Mouse (Mus musculus): ENCODE measurements around the gene Hsf2bp.

Hsf2bp gene

DNA sequence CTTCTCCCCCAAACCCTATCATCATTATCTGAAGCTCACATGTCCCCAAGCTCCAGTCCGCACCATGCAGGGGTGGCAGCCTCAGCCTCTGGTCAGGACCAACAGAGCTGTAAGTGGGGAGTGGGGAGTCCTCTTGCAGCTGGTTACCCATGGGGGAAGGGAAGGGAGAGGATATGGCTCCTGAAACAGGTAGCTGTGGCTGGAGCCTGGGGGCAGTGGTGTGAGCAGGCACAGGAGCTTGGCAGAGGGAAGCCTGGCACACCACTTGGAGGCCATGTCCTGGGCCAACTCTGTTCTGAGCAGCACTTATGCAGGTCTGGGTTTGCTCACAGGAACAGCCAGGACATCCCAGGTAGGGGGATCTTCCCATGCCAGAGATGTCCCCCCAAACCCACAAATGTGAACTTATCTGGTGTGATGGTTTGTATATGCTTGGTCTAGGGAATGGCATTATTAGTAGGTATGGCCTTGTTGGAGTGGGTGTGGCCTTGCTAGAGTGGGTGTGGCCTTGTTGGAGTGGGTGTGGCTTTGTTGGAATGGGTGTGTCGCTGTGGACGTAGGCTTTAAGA, 133.4 kb downstream of the Hsf2bp start:
- peak; percentile 12 for DNase-seq

DNA sequence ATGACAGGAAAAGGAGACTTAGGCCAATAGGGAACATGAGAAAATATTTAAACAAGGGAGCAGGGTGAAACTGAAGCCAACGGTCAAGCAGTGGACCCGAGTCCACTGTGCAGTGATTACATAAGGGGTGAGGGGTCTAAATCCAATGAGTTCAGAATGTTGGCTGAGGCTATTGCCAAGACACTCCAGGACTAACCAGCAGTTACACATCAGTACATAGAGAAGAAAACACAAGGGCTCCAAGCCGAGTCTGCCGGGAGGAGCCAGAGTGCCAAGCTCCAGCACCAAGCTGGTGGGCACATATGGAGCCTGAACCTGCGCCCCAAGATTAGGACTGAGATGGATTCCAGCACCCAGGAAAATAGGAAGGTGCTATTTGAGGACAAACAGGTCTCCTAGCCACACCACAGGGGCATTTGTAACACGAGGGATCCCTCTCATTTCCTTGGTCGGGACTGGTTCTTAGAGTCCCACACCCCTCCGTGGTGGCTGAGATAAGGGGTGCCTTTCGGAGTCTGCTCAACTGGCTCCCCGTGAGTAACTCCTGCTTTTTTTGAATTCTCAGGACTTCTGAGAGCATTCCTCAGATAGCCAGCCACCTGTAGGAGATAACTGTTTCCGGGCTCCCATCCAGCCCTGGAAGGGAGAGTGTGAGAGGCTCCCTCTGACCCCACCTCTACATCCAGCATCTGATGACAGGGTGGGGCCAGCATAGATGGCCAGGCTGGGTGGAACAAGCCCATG, 134.5 kb downstream of the Hsf2bp start:
- peak; percentile 66 for DNase-seq

DNA sequence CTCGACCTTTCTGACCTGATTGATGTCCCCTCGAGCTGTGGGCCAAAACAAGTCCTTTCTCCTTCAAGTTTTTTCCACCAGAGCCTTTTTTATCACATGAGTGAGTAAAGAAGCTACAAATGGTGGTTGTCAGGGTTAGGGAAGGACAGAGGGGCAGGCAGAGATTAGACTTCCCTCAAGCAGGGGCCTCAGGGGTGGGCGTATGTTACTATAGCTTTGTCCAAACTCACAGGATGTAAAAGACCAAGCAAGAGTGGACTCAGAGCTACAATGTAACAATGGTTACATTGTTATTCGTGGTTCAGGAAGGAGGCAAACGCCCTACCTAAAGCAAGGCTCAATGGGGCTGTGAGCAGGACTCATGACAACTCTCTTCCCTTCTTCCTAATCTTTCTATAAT, 137.2 kb downstream of the Hsf2bp start:
- DNase-seq = no peak

DNA sequence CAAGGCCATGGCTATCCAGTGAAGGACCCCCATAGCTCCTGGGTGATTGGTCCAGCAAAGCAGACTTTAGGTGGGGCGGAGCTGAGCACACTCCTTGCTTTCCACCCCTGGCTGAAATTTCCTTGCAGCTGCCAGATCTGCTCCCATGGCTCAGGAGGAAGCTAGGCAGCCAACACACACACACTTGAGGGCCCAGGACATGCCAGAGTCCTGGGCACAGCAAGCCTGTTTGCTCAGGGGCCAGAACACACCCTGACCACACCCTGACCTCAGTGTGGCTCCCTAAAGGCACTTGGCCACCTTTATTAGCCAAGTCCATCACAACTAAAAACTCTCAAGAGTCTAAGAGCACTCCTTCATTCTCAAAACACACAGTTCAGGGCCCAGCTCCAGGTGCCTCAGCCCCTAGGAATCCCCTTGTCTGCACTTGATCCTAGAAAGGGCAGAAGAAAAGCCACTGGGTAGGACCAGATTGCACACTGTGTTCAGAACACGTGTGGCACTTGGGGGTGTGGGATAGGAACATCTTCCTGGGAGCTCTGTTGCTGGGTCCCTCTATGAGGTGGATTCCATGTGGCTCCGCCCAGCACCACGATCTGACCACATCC, 138.9 kb downstream of the Hsf2bp start:
- peak; percentile 10 for DNase-seq

DNA sequence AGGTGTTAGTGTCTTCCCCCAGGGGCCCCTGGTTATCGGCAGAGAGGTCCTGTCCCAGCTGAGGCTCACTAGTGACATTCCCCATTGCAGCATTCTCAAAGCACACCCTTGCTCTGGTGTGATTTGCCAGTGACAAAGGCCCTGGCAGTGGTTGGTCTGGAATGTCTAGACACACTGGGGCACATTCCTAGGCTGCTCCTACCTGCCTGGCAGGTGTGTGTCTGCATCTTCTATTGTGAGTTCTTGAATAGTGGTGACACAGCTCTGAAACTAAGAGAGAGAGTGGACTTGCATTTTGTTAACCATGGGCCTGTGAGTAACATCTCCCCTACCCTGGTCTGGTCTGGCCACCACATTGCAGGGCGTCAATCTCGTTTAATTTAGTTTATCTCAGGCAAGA, 139.4 kb downstream of the Hsf2bp start:
- peak; percentile 15 for DNase-seq

DNA sequence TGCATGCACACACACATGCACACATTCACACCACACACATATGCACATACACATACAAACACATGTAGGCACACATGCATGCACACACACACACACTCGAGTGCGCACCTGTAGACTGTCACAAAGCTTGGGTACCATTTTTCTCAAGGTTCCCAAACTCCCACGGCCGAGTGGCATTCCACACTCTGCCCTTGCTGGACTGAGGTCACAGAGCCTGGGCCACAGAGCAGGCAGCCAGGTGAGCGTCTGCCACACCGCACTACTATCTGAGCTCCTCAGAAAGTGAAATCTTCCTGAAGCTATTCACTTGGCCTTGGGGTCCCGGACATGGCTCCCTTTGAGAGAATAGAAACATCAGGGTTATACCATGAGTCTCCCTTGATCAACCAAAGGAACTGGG, 139.8 kb downstream of the Hsf2bp start:
- DNase-seq = peak; percentile 12

Data from kidney, postnatal 10 days (tissue).